Mouse (Mus musculus) stomach, postnatal 0 days (tissue): Measurements from ENCODE around the gene Tmem80. TPM values are rescaled to one million over a fixed set of nuclear protein-coding genes. Genes with fewer than 3 reads are reported as not detected.

ENCODE experiments used
- ATAC-seq: fragments of 200-750 bp; cut with Nextera tagmentation; 2 replicates; pipeline ENCODE4 v1.8.0; 2017; ENCODE audit not compliant: low FRiP score, low TSS enrichment
- DNase-seq: peaks from one replicate; pipeline ENCODE4 v3.0.0-alpha.2; 2016; ENCODE audit warnings: low spot score
- H3K27ac ChIP-seq: fragments of 300-500 bp; sonication (generic); replicated peaks from 2 replicates; pipeline ENCODE4 v1.5.1; 2014; ENCODE audit warnings: mild to moderate bottlenecking, control low read depth
- H3K27me3 ChIP-seq: fragments of 300-500 bp; sonication (generic); 2 replicates; pipeline ENCODE4 v1.6.1; 2014; ENCODE audit warnings: low read length; ENCODE audit not compliant: control insufficient read depth, insufficient read depth
- H3K36me3 ChIP-seq: fragments of 300-500 bp; sonication (generic); 2 replicates; pipeline ENCODE4 v1.6.1; 2014; ENCODE audit warnings: low read length, mixed read lengths; ENCODE audit not compliant: control insufficient read depth, insufficient read depth
- H3K4me1 ChIP-seq: fragments of 300-500 bp; sonication (generic); replicated peaks from 2 replicates; pipeline ENCODE4 v1.6.1; 2014; ENCODE audit warnings: antibody characterized with exemption; ENCODE audit not compliant: control insufficient read depth, insufficient read depth
- H3K4me2 ChIP-seq: fragments of 300-500 bp; sonication (generic); replicated peaks from 2 replicates; pipeline ENCODE4 v1.6.1; 2014; ENCODE audit warnings: low read depth, mild to moderate bottlenecking, control low read depth, moderate library complexity
- H3K4me3 ChIP-seq: fragments of 300-500 bp; sonication (generic); 2 replicates; pipeline ENCODE4 v1.5.1; 2014; ENCODE audit warnings: low read depth, low read length, control low read depth
- H3K9ac ChIP-seq: fragments of 300-500 bp; sonication (generic); 2 replicates; pipeline ENCODE4 v1.6.1; 2014; ENCODE audit warnings: mild to moderate bottlenecking, low read length, control low read depth, mixed read lengths
- H3K9me3 ChIP-seq: fragments of 300-500 bp; sonication (generic); 2 replicates; pipeline ENCODE4 v1.6.1; 2016; ENCODE audit warnings: low read length; ENCODE audit not compliant: control insufficient read depth
- CTCF ChIP-seq: IDR thresholded peaks from 2 replicates; pipeline ENCODE4 v1.5.1; 2016; ENCODE audit warnings: antibody characterized with exemption, low read depth, mild to moderate bottlenecking, moderate library complexity
- EP300 ChIP-seq: optimal IDR thresholded peaks from 2 replicates; pipeline ENCODE3; 2016; ENCODE audit warnings: antibody characterized with exemption
- WGBS: fragments of 180-500 bp; shearing (Covaris S2); extraction: QIAGEN DNeasy Blood & Tissue Kit; methylation state at CpG from one replicate; pipeline ENCODE4 v1.1.7; 2014; 5-methylcytosine and 5-hydroxymethylcytosine counted together
- polyA plus RNA-seq: library from polyadenylated mRNA; unstranded; fragments of >200 nt; fragmentation: Nextera tagmentation; extraction: Ambion mirVana; gene quantifications from 2 replicates; pipeline ENCODE4 v1.2.1, GENCODE M21; 2015

Tmem80 gene
- polyA plus RNA-seq, 1 experiment from 2014 or later: 18.6 TPM

- no peaks in the 10 kb centered on the region for H3K4me1 ChIP-seq
- H3K9ac ChIP-seq: no peak overlapping the region
- no peak for DNase-seq
- H3K36me3 ChIP-seq: no peaks in the 10 kb centered on the region
- H3K9me3 ChIP-seq: no peaks in the 10 kb centered on the region
- no peaks in the 10 kb centered on the region for H3K27me3 ChIP-seq
- ATAC-seq: no peak
- H3K4me3 ChIP-seq: no peak overlapping the region
- no peak overlapping the region for H3K4me2 ChIP-seq
- H3K27ac ChIP-seq: no peak overlapping the region
- TF ChIP-seq CTCF (no peak), EP300 (no peak)
Observed at GRCm38 (mm10) chr7:141374399-141374798, 46.9 kb downstream of the Tmem80 start.

GRCm38 (mm10) chr7:141379584-141379983 lies 52.0 kb downstream of the Tmem80 start:
- WGBS: 58% methylated on average over 4 of the region's 4 CpGs
- no peak; the same call in 1 of the 2 replicates for ATAC-seq

GRCm38 (mm10) chr7:141381068-141381835 lies 53.7 kb downstream of the Tmem80 start:
- H3K4me1 ChIP-seq: no peaks in the 10 kb centered on the region
- WGBS: 78% methylated on average over 4 of the region's 4 CpGs
- no peaks in the 10 kb centered on the region for H3K9me3 ChIP-seq
- DNase-seq (no peak), ATAC-seq (no peak)
- no peak overlapping the region for H3K4me2 ChIP-seq
- no peak overlapping the region for H3K9ac ChIP-seq
- TF ChIP-seq EP300 (no peak), CTCF (no peak)
- no peaks in the 10 kb centered on the region for H3K27me3 ChIP-seq
- H3K27ac ChIP-seq: no peak overlapping the region
- no peak overlapping the region for H3K4me3 ChIP-seq
- H3K36me3 ChIP-seq: no peaks in the 10 kb centered on the region

More at GRCm38 (mm10) chr7:141379584-141379983, 52.0 kb downstream of the Tmem80 start:
- no peak overlapping the region for H3K9ac ChIP-seq
- no peaks in the 10 kb centered on the region for H3K27me3 ChIP-seq
- TF ChIP-seq CTCF (no peak), EP300 (no peak)
- no peak overlapping the region for H3K27ac ChIP-seq
- H3K36me3 ChIP-seq: no peaks in the 10 kb centered on the region
- no peak overlapping the region for H3K4me3 ChIP-seq
- H3K4me1 ChIP-seq: no peaks in the 10 kb centered on the region
- H3K9me3 ChIP-seq: no peaks in the 10 kb centered on the region
- H3K4me2 ChIP-seq: no peak overlapping the region
- peak; percentile 42 for DNase-seq

Other genes with a start within 250 kb of the Tmem80 start
- gene Pkp3, start 249.5 kb upstream of the Tmem80 start, polyA plus RNA-seq: 97.9 and 105 TPM in 2 replicates
- gene Sigirr, start 227.2 kb upstream of the Tmem80 start, polyA plus RNA-seq: 12.6 and 14.0 TPM in 2 replicates
- 17.9 and 20.4 TPM in 2 replicates for gene Ano9, start 209.9 kb upstream of the Tmem80 start, polyA plus RNA-seq
- 21.6 and 22.9 TPM in 2 replicates for gene Ptdss2, start 205.4 kb upstream of the Tmem80 start, polyA plus RNA-seq
- 216 and 220 TPM in 2 replicates for gene Rnh1, start 154.9 kb upstream of the Tmem80 start, polyA plus RNA-seq
- gene Hras, start 133.7 kb upstream of the Tmem80 start, polyA plus RNA-seq: 118 and 125 TPM in 2 replicates
- gene Lrrc56, start 133.6 kb upstream of the Tmem80 start, polyA plus RNA-seq: 2.8 and 3.5 TPM in 2 replicates
- 2.7 and 3.6 TPM in 2 replicates for gene Lmntd2, start 113.7 kb upstream of the Tmem80 start, polyA plus RNA-seq
- gene Rassf7, start 111.9 kb upstream of the Tmem80 start, polyA plus RNA-seq: 84.2 and 105 TPM in 2 replicates
- 19.1 and 19.9 TPM in 2 replicates for gene Phrf1, start 99.0 kb upstream of the Tmem80 start, polyA plus RNA-seq
- 11.3 and 12.2 TPM in 2 replicates for gene Irf7, start 61.3 kb upstream of the Tmem80 start, polyA plus RNA-seq
- gene Cdhr5, start 51.0 kb upstream of the Tmem80 start, polyA plus RNA-seq: 1.2 and 2.0 TPM in 2 replicates
- 2.2 and 2.4 TPM in 2 replicates for gene Sct, start 48.6 kb upstream of the Tmem80 start, polyA plus RNA-seq
- 0.06 and 0.16 TPM in 2 replicates for gene Drd4, start 35.7 kb upstream of the Tmem80 start, polyA plus RNA-seq
- gene Deaf1, start within 50 bp of the Tmem80 start, polyA plus RNA-seq: 37.6 and 40.1 TPM in 2 replicates
- gene Eps8l2, start 11.1 kb downstream of the Tmem80 start, polyA plus RNA-seq: 86.1 and 96.5 TPM in 2 replicates
- 459 and 468 TPM in 2 replicates for gene Taldo1, start 64.5 kb downstream of the Tmem80 start, polyA plus RNA-seq
- 30.8 and 33.8 TPM in 2 replicates for gene Gatd1, start 86.4 kb downstream of the Tmem80 start, polyA plus RNA-seq
- gene Cend1, start 101.8 kb downstream of the Tmem80 start, polyA plus RNA-seq: 2.0 and 2.5 TPM in 2 replicates
- 17.2 and 17.6 TPM in 2 replicates for gene Slc25a22, start 110.2 kb downstream of the Tmem80 start, polyA plus RNA-seq
- gene Pidd1, start 116.3 kb downstream of the Tmem80 start, polyA plus RNA-seq: 1.8 and 2.0 TPM in 2 replicates
- gene Rplp2, start 119.6 kb downstream of the Tmem80 start, polyA plus RNA-seq: 1,187 and 1,334 TPM in 2 replicates
- 82.1 and 88.0 TPM in 2 replicates for gene Pnpla2, start 127.5 kb downstream of the Tmem80 start, polyA plus RNA-seq
- 20.8 and 23.5 TPM in 2 replicates for gene Cracr2b, start 133.4 kb downstream of the Tmem80 start, polyA plus RNA-seq
- 22.6 and 27.5 TPM in 2 replicates for gene Cd151, start 139.7 kb downstream of the Tmem80 start, polyA plus RNA-seq
- 53.4 and 60.2 TPM in 2 replicates for gene Polr2l, start 147.4 kb downstream of the Tmem80 start, polyA plus RNA-seq
- 56.9 and 58.7 TPM in 2 replicates for gene Tspan4, start 147.5 kb downstream of the Tmem80 start, polyA plus RNA-seq
- gene Chid1, start 212.1 kb downstream of the Tmem80 start, polyA plus RNA-seq: 20.8 and 22.6 TPM in 2 replicates
- gene Ap2a2, start 234.4 kb downstream of the Tmem80 start, polyA plus RNA-seq: 30.8 and 33.0 TPM in 2 replicates